Mouse (Mus musculus) kidney, embryonic 16.5 days (tissue): ENCODE measurements at regions not wholly inside any gene's neighbourhood (a gene's known extent, or its start where the extent isn't known, plus 50 kb on each side); places are given as distances from the start of the nearest gene placed in this dataset.
A peak's percentile ranks its signal among the peaks of the same experiment; 100 is the strongest.

ENCODE experiments used
- ATAC-seq: fragments of 200-750 bp; cut with Nextera tagmentation; 2 replicates; pipeline ENCODE4 v1.8.0; 2017; ENCODE audit warnings: moderate TSS enrichment; ENCODE audit not compliant: low FRiP score, low TSS enrichment
- H3K27ac ChIP-seq: fragments of 300-500 bp; sonication (generic); 2 replicates; pipeline ENCODE4 v1.5.1; 2014; ENCODE audit warnings: low read length
- H3K27me3 ChIP-seq: fragments of 300-500 bp; sonication (generic); 2 replicates; pipeline ENCODE4 v1.6.1; 2014; ENCODE audit warnings: low read length, control low read depth, mixed read lengths; ENCODE audit not compliant: insufficient read depth
- H3K36me3 ChIP-seq: fragments of 300-500 bp; sonication (generic); 2 replicates; pipeline ENCODE4 v1.6.1; 2014; ENCODE audit warnings: low read length, control low read depth, mixed read lengths; ENCODE audit not compliant: insufficient read depth
- H3K4me1 ChIP-seq: fragments of 300-500 bp; sonication (generic); 2 replicates; pipeline ENCODE4 v1.6.1; 2014; ENCODE audit warnings: low read length, control low read depth, mixed read lengths; ENCODE audit not compliant: insufficient read depth
- H3K4me2 ChIP-seq: fragments of 300-500 bp; sonication (generic); replicated peaks from 2 replicates; pipeline ENCODE4 v1.6.1; 2014; ENCODE audit warnings: low read depth, low read length
- H3K4me3 ChIP-seq: fragments of 300-500 bp; sonication (generic); 2 replicates; pipeline ENCODE4 v1.5.1; 2014; ENCODE audit warnings: mild to moderate bottlenecking, low read length
- H3K9ac ChIP-seq: fragments of 300-500 bp; sonication (generic); replicated peaks from 2 replicates; pipeline ENCODE4 v1.6.1; 2014; ENCODE audit warnings: low read length
- H3K9me3 ChIP-seq: fragments of 300-500 bp; sonication (generic); 2 replicates; pipeline ENCODE4 v1.6.1; 2016; ENCODE audit warnings: low read length, control low read depth
- WGBS: fragments of 180-500 bp; shearing (Covaris S2); extraction: QIAGEN DNeasy Blood & Tissue Kit; methylation state at CpG from one replicate; pipeline ENCODE4 v1.1.7; 2014; 5-methylcytosine and 5-hydroxymethylcytosine counted together

- Histone ChIP-seq H3K9me3 (no peaks in the 10 kb centered on the region), H3K27ac (no peak overlapping the region), H3K9ac (no peak overlapping the region), H3K4me3 (no peak overlapping the region), H3K27me3 (no peaks in the 10 kb centered on the region), H3K36me3 (no peaks in the 10 kb centered on the region), H3K4me2 (no peak overlapping the region), H3K4me1 (no peaks in the 10 kb centered on the region)
- 57% methylated on average over 5 of the region's 5 CpGs for WGBS
- no peak for ATAC-seq
Measured at GRCm38 (mm10) chr7:72703652-72704341, 397.4 kb upstream of the Mctp2 start.

- no peak overlapping the region for H3K4me2 ChIP-seq
- 24% methylated on average over 8 of the region's 8 CpGs for WGBS
- no peaks in the 10 kb centered on the region for H3K36me3 ChIP-seq
- no peak overlapping the region for H3K9ac ChIP-seq
- no peak overlapping the region for H3K27ac ChIP-seq
- H3K9me3 ChIP-seq: no peaks in the 10 kb centered on the region
- no peak overlapping the region for H3K4me3 ChIP-seq
- H3K4me1 ChIP-seq: peaks cover 7% of the 10 kb centered on the region; the same call in 1 of the 2 replicates
- no peaks in the 10 kb centered on the region for H3K27me3 ChIP-seq
- ATAC-seq: peak; percentile 63; the same call in 1 of the 2 replicates
Measured at GRCm38 (mm10) chr7:72711193-72712131, 405.1 kb upstream of the Mctp2 start.

- ATAC-seq: no peak
- peaks cover 7% of the 10 kb centered on the region; the same call in 1 of the 2 replicates for H3K4me1 ChIP-seq
Measured at GRCm38 (mm10) chr7:72715401-72715800, 409.0 kb upstream of the Mctp2 start.

GRCm38 (mm10) chr7:72716051-72716450 lies 409.6 kb upstream of the Mctp2 start:
- Histone ChIP-seq H3K9ac (no peak overlapping the region), H3K36me3 (no peaks in the 10 kb centered on the region), H3K9me3 (no peaks in the 10 kb centered on the region), H3K27me3 (no peaks in the 10 kb centered on the region), H3K4me3 (no peak overlapping the region), H3K4me2 (no peak overlapping the region), H3K4me1 (peaks cover 5% of the 10 kb centered on the region; the same call in 1 of the 2 replicates), H3K27ac (no peak overlapping the region)
- WGBS: 51% methylated on average over 1 of the region's 1 CpGs
- ATAC-seq: no peak

More at GRCm38 (mm10) chr7:72715401-72715800, 409.0 kb upstream of the Mctp2 start:
- 68% methylated on average over 5 of the region's 5 CpGs for WGBS
- Histone ChIP-seq H3K9me3 (no peaks in the 10 kb centered on the region), H3K36me3 (no peaks in the 10 kb centered on the region), H3K9ac (no peak overlapping the region), H3K4me2 (no peak overlapping the region), H3K27me3 (no peaks in the 10 kb centered on the region), H3K4me3 (no peak overlapping the region), H3K27ac (no peak overlapping the region)

GRCm38 (mm10) chr7:72726214-72726854 lies 419.9 kb upstream of the Mctp2 start:
- 71% methylated on average over 9 of the region's 9 CpGs for WGBS
- no peak overlapping the region for H3K4me2 ChIP-seq
- H3K27me3 ChIP-seq: no peaks in the 10 kb centered on the region
- no peak for ATAC-seq
- no peak overlapping the region for H3K27ac ChIP-seq
- no peaks in the 10 kb centered on the region for H3K4me1 ChIP-seq
- H3K4me3 ChIP-seq: no peak overlapping the region
- no peak overlapping the region for H3K9ac ChIP-seq
- H3K9me3 ChIP-seq: no peaks in the 10 kb centered on the region
- no peaks in the 10 kb centered on the region for H3K36me3 ChIP-seq

GRCm38 (mm10) chr7:72737792-72738191 lies 431.4 kb upstream of the Mctp2 start:
- H3K4me3 ChIP-seq: no peak overlapping the region
- H3K4me2 ChIP-seq: no peak overlapping the region
- H3K36me3 ChIP-seq: no peaks in the 10 kb centered on the region
- no peaks in the 10 kb centered on the region for H3K9me3 ChIP-seq
- 75% methylated on average over 8 of the region's 8 CpGs for WGBS
- no peak for ATAC-seq
- H3K27me3 ChIP-seq: no peaks in the 10 kb centered on the region
- no peak overlapping the region for H3K9ac ChIP-seq
- peaks cover 7% of the 10 kb centered on the region; the same call in 1 of the 2 replicates for H3K4me1 ChIP-seq
- no peak overlapping the region for H3K27ac ChIP-seq

- H3K4me2 ChIP-seq: no peak overlapping the region
- no peak overlapping the region for H3K9ac ChIP-seq
- no peak for ATAC-seq
- no peak overlapping the region for H3K4me3 ChIP-seq
- 38% methylated on average over 13 of the region's 13 CpGs for WGBS
- peaks cover 7% of the 10 kb centered on the region; the same call in 1 of the 2 replicates for H3K4me1 ChIP-seq
- no peaks in the 10 kb centered on the region for H3K9me3 ChIP-seq
- no peaks in the 10 kb centered on the region for H3K27me3 ChIP-seq
- H3K36me3 ChIP-seq: no peaks in the 10 kb centered on the region
- H3K27ac ChIP-seq: no peak overlapping the region
Measured at GRCm38 (mm10) chr7:72738324-72738944, 432.0 kb upstream of the Mctp2 start.

GRCm38 (mm10) chr7:72742376-72742775 lies 436.0 kb upstream of the Mctp2 start:
- ATAC-seq: no peak
- Histone ChIP-seq H3K27ac (no peak overlapping the region), H3K9ac (no peak overlapping the region), H3K4me3 (no peak overlapping the region), H3K4me1 (peaks cover 7% of the 10 kb centered on the region; the same call in 1 of the 2 replicates), H3K36me3 (no peaks in the 10 kb centered on the region), H3K9me3 (no peaks in the 10 kb centered on the region), H3K4me2 (no peak overlapping the region), H3K27me3 (no peaks in the 10 kb centered on the region)
- WGBS: 77% methylated on average over 2 of the region's 2 CpGs

GRCm38 (mm10) chr7:72751501-72751917 lies 445.1 kb upstream of the Mctp2 start:
- H3K27me3 ChIP-seq: no peaks in the 10 kb centered on the region
- ATAC-seq: peak; percentile 85
- H3K4me2 ChIP-seq: no peak overlapping the region
- peaks cover 12% of the 10 kb centered on the region; the same call in 1 of the 2 replicates for H3K4me1 ChIP-seq
- no peak overlapping the region for H3K27ac ChIP-seq
- H3K9ac ChIP-seq: no peak overlapping the region
- WGBS: 11% methylated on average over 10 of the region's 10 CpGs
- no peaks in the 10 kb centered on the region for H3K36me3 ChIP-seq
- H3K9me3 ChIP-seq: no peaks in the 10 kb centered on the region
- no peak overlapping the region for H3K4me3 ChIP-seq
